Comparison of ENCODE assay signal across 10 mouse cellular contexts in genomic region chr12:103513451-103513871, GRCm38 (mm10). TPM values are rescaled to one million over a fixed set of nuclear protein-coding genes. Genes with fewer than 3 reads are reported as not detected.
A peak's percentile ranks its signal among the peaks of the same experiment; 100 is the strongest.
DNase-seq lines count a peak whose midpoint lies in the region; ATAC-seq lines count a peak whose summit lies in the region.
"Had no signal": no experiment of that assay in that cellular context is flagged by ENCODE, and none has a peak within 500 bp of the region (broad histone marks: within the 10 kb centered on the region; RNA-seq: fewer than 3 reads in every experiment).

No protein-coding gene starts in this region.

- no peaks in the 10 kb centered on the region for H3K36me3 ChIP-seq in forebrain, embryonic 13.5 days (ENCODE audit: poor library complexity, severe bottlenecking)
- no peaks in the 10 kb centered on the region for H3K36me3 ChIP-seq in hindbrain, embryonic 11.5 days (ENCODE audit: control insufficient read depth, insufficient read depth, low read length)

- no peak overlapping the region for H3K4me3 ChIP-seq in forebrain, embryonic 13.5 days
- no peak overlapping the region for H3K4me3 ChIP-seq in hindbrain, embryonic 11.5 days (ENCODE audit: low read depth, low read length)

- ATAC-seq in forebrain, embryonic 13.5 days = peak; percentile 89
- ATAC-seq in hindbrain, embryonic 11.5 days (ENCODE audit: low FRiP score) = peak; percentile 65
- ATAC-seq: intestine, embryonic 16.5 days had no signal

- H3K9me3 ChIP-seq in forebrain, embryonic 13.5 days (replicated peaks) = no peaks in the 10 kb centered on the region
- no peaks in the 10 kb centered on the region for H3K9me3 ChIP-seq in hindbrain, embryonic 11.5 days (ENCODE audit: control insufficient read depth, low read length)

- peaks cover 15% of the 10 kb centered on the region for H3K4me1 ChIP-seq in forebrain, embryonic 13.5 days
- no peaks in the 10 kb centered on the region for H3K4me1 ChIP-seq in hindbrain, embryonic 11.5 days (replicated peaks; ENCODE audit: control insufficient read depth, insufficient read depth, low read length)

- no peak overlapping the region for H3K4me2 ChIP-seq in forebrain, embryonic 13.5 days
- no peak overlapping the region for H3K4me2 ChIP-seq in hindbrain, embryonic 11.5 days (replicated peaks; ENCODE audit: low read depth, low read length)

- 0 out of 2 replicates have a peak overlapping the region, but pooled peaks have one; percentile 14 for H3K27ac ChIP-seq in forebrain, embryonic 13.5 days
- H3K27ac ChIP-seq in hindbrain, embryonic 11.5 days (ENCODE audit: low read depth, low read length) = no peak overlapping the region

- H3K9ac ChIP-seq in forebrain, embryonic 13.5 days = no peak overlapping the region
- no peak overlapping the region for H3K9ac ChIP-seq in hindbrain, embryonic 11.5 days (ENCODE audit: low read depth, low read length)

- 0 out of 2 replicates have a peak, but pooled peaks cover 13% of the 10 kb centered on the region for H3K27me3 ChIP-seq in forebrain, embryonic 13.5 days
- H3K27me3 ChIP-seq in hindbrain, embryonic 11.5 days (ENCODE audit: control insufficient read depth, insufficient read depth, low read length) = no peaks in the 10 kb centered on the region

- intact Hi-C loops in left cerebral cortex, postnatal 10 days (cut with DNase I) = no loop called here
- intact Hi-C loops in heart, postnatal 10 days (cut with DNase I) = no loop called here

- peak; percentile 21 for DNase-seq in hindbrain, embryonic 11.5 days (ENCODE audit: low spot score)
- DNase-seq in left cerebral cortex, postnatal 10 days (ENCODE audit: extremely low spot score in 1 of 2, low spot score in 2 of 2) = peak; percentile 46 to 62
- peak; percentile 36 for DNase-seq in retina, postnatal 7 days (ENCODE audit: low read depth, low spot score)
- no peak for DNase-seq in T-cell, adult 2 months (ENCODE audit: low spot score)
- no peak for DNase-seq in ovary, postnatal 14 days (ENCODE audit: low spot score)
- no peak for DNase-seq in adrenal gland, postnatal 36 days
- DNase-seq in heart, postnatal 10 days = no peak
- DNase-seq: thymus, postnatal 25 days had no signal

- WGBS in forebrain, embryonic 13.5 days = 7% methylated on average over 4 of the region's 4 CpGs
- 31% methylated on average over 4 of the region's 4 CpGs for WGBS in hindbrain, embryonic 11.5 days

RNA-seq across cellular contexts. Expression of gene Ppp4r4, which starts 18.6 kb away (rescaled TPM):
- polyA plus RNA-seq in forebrain, embryonic 13.5 days (2015; fragmentation: Nextera tagmentation; extraction: Ambion mirVana) = 1.8 TPM in 2 replicates
- polyA plus RNA-seq in hindbrain, embryonic 11.5 days (2014; fragmentation: Nextera tagmentation; extraction: Ambion mirVana) = 2.7 and 3.0 TPM in 2 replicates
- 10 to 100 TPM in 1 of 2 experiments, 1 to 10 TPM in 1; 9.6 to 11.3 TPM for total RNA-seq in left cerebral cortex, postnatal 10 days (2021)
- 1 to 10 TPM; 4.0 to 4.4 TPM for total RNA-seq in adrenal gland, postnatal 36 days (2021)
- under 1 TPM; 0.47 to 0.48 TPM for total RNA-seq in heart, postnatal 10 days (2021)

RNA-seq across cellular contexts. Expression of gene Ifi27l2b, which starts 56.4 kb away (rescaled TPM):
- not detected in 2 replicates for polyA plus RNA-seq in forebrain, embryonic 13.5 days (2015; fragmentation: Nextera tagmentation; extraction: Ambion mirVana)
- polyA plus RNA-seq in hindbrain, embryonic 11.5 days (2014; fragmentation: Nextera tagmentation; extraction: Ambion mirVana) = not detected in 2 replicates
- total RNA-seq in left cerebral cortex, postnatal 10 days (2021) = not detected
- total RNA-seq in adrenal gland, postnatal 36 days (2021) = not detected
- not detected for total RNA-seq in heart, postnatal 10 days (2021)

Comparison
In these comparisons a context has a peak if more than half of its experiments do, and no peak if none do; other contexts are left out.
1. DNase-seq: peak in hindbrain, embryonic 11.5 days (single experiment), left cerebral cortex, postnatal 10 days (2 of 2) and retina, postnatal 7 days (single experiment); none in T-cell, adult 2 months (single experiment), ovary, postnatal 14 days (single experiment), adrenal gland, postnatal 36 days (0 of 2) and heart, postnatal 10 days (0 of 2).